Mouse (Mus musculus): ENCODE results near the gene Slc6a3. TPM values are rescaled to one million over a fixed set of nuclear protein-coding genes. Genes with fewer than 3 reads are reported as not detected.

Gene Slc6a3
- polyA plus RNA-seq, 1 experiment from 2014 or later = 0.09 TPM

Other genes starting within 250 kb of the Slc6a3 start
- 155 and 157 TPM in 2 replicates for gene Mrpl36, start 208.2 kb upstream of the Slc6a3 start, polyA plus RNA-seq (2016; fragmentation: Nextera tagmentation; extraction: Ambion mirVana)
- gene Ndufs6, start 208.2 kb upstream of the Slc6a3 start, polyA plus RNA-seq (2016; fragmentation: Nextera tagmentation; extraction: Ambion mirVana) = 565 and 582 TPM in 2 replicates
- gene Lpcat1, start 69.5 kb upstream of the Slc6a3 start, polyA plus RNA-seq (2016; fragmentation: Nextera tagmentation; extraction: Ambion mirVana) = 24.1 and 25.1 TPM in 2 replicates
- gene Clptm1l, start 67.3 kb downstream of the Slc6a3 start, polyA plus RNA-seq (2016; fragmentation: Nextera tagmentation; extraction: Ambion mirVana) = 112 and 122 TPM in 2 replicates
- 2.9 and 3.0 TPM in 2 replicates for gene Tert, start 90.2 kb downstream of the Slc6a3 start, polyA plus RNA-seq (2016; fragmentation: Nextera tagmentation; extraction: Ambion mirVana)
- gene Slc6a18, start 141.3 kb downstream of the Slc6a3 start, polyA plus RNA-seq (2016; fragmentation: Nextera tagmentation; extraction: Ambion mirVana) = not detected in 2 replicates
- not detected in 2 replicates for gene Slc6a19, start 168.1 kb downstream of the Slc6a3 start, polyA plus RNA-seq (2016; fragmentation: Nextera tagmentation; extraction: Ambion mirVana)
- gene Slc12a7, start 196.3 kb downstream of the Slc6a3 start, polyA plus RNA-seq (2016; fragmentation: Nextera tagmentation; extraction: Ambion mirVana) = 52.1 and 53.2 TPM in 2 replicates